Mouse (Mus musculus) CH12.LX (cell line): ENCODE results near the gene Arhgap45. TPM values are rescaled to one million over a fixed set of nuclear protein-coding genes. Genes with fewer than 3 reads are reported as not detected.
A peak's percentile ranks its signal among the peaks of the same experiment; 100 is the strongest.

Source experiments
- DNase-seq: peaks from one replicate; pipeline ENCODE4 v3.0.0-alpha.2; 2013; ENCODE audit errors: extremely low read depth
- H3K27ac ChIP-seq: 2 replicates; pipeline ENCODE4 v1.5.1; 2012; ENCODE audit warnings: low read depth, mild to moderate bottlenecking, control low read depth, moderate library complexity; ENCODE audit not compliant: insufficient read depth
- H3K27me3 ChIP-seq: replicated peaks from 2 replicates; pipeline ENCODE3; 2012; ENCODE audit warnings: inconsistent platforms
- H3K36me3 ChIP-seq, 2 experiments: replicated peaks in 1 of 2; 2 replicates each; pipeline versions ENCODE3 to v1.6.1; 2012; ENCODE audit warnings: inconsistent platforms in 1 of 2, low read length in 1 of 2, mild to moderate bottlenecking in 1 of 2, mixed read lengths in 1 of 2, moderate library complexity in 1 of 2; ENCODE audit not compliant: control insufficient read depth in 1 of 2, insufficient read depth in 1 of 2
- H3K4me1 ChIP-seq, 2 experiments: 2 replicates each; pipeline ENCODE4 v1.6.1; 2012; ENCODE audit warnings: inconsistent platforms in 1 of 2, moderate library complexity in 1 of 2; ENCODE audit not compliant: insufficient read depth in 2 of 2, control insufficient read depth in 1 of 2
- H3K4me2 ChIP-seq: 2 replicates; pipeline ENCODE4 v1.6.1; 2012; ENCODE audit warnings: low read depth, mild to moderate bottlenecking, control low read depth; ENCODE audit not compliant: poor library complexity, insufficient read depth, severe bottlenecking
- H3K4me3 ChIP-seq, 3 experiments: fragments of 150-350 bp in 1 of 3; sonication (generic) in 1 of 3; replicated peaks in 1 of 3; 2 replicates each; pipeline versions ENCODE3 to v1.5.1; 2011 to 2012; ENCODE audit warnings: low read depth in 2 of 3, low read length in 2 of 3, mild to moderate bottlenecking in 2 of 3, moderate library complexity in 2 of 3, control low read depth in 1 of 3, improper control_type of control experiment in 1 of 3, inconsistent platforms in 1 of 3, mixed read lengths in 1 of 3; ENCODE audit not compliant: poor library complexity in 1 of 3
- H3K79me2 ChIP-seq: replicated peaks from 2 replicates; pipeline ENCODE4 v1.6.1; 2012; ENCODE audit warnings: mild to moderate bottlenecking, moderate library complexity; ENCODE audit not compliant: control insufficient read depth, poor library complexity, insufficient read depth, severe bottlenecking; ENCODE audit errors: extremely low read depth
- H3K9ac ChIP-seq: 2 replicates; pipeline ENCODE4 v1.6.1; 2012; ENCODE audit warnings: low read depth, mild to moderate bottlenecking, control low read depth, moderate library complexity; ENCODE audit not compliant: insufficient read depth
- H3K9me3 ChIP-seq: replicated peaks from 2 replicates; pipeline ENCODE3; 2012; ENCODE audit warnings: low read length, inconsistent platforms, mixed read lengths
- CHD2 ChIP-seq: IDR thresholded peaks from 2 replicates; pipeline ENCODE4 v1.6.1; 2011; ENCODE audit warnings: low read length, improper control_type of control experiment
- CTCF ChIP-seq, 2 experiments: IDR thresholded peaks in 1 of 2; conservative IDR thresholded peaks in 1 of 2; 2 replicates each; pipeline ENCODE4 v1.5.1; 2011 to 2012; ENCODE audit warnings: low read depth in 2 of 2, low read length in 2 of 2, improper control_type of control experiment in 1 of 2, inconsistent platforms in 1 of 2, mild to moderate bottlenecking in 1 of 2, moderate library complexity in 1 of 2
- ELF1 ChIP-seq: IDR thresholded peaks from 2 replicates; pipeline ENCODE4 v1.6.1; 2014; ENCODE audit warnings: low read depth, mild to moderate bottlenecking, inconsistent platforms, low read length, improper control_type of control experiment
- EP300 ChIP-seq: IDR thresholded peaks from 2 replicates; pipeline ENCODE4 v1.6.1; 2011; ENCODE audit warnings: low read length, improper control_type of control experiment
- ETS1 ChIP-seq: conservative IDR thresholded peaks from 2 replicates; pipeline ENCODE4 v1.6.1; 2012; ENCODE audit warnings: low read depth, mild to moderate bottlenecking, inconsistent platforms, low read length, improper control_type of control experiment, moderate library complexity
- GABPA ChIP-seq: IDR thresholded peaks from 2 replicates; pipeline ENCODE4 v1.6.1; 2012; ENCODE audit warnings: low read depth, low read length, improper control_type of control experiment, inconsistent platforms; ENCODE audit not compliant: insufficient replicate concordance
- HCFC1 ChIP-seq: IDR thresholded peaks from 2 replicates; pipeline ENCODE4 v1.6.1; 2012; ENCODE audit warnings: low read depth, mild to moderate bottlenecking, inconsistent platforms, low read length, improper control_type of control experiment
- JUN ChIP-seq: IDR thresholded peaks from 2 replicates; pipeline ENCODE4 v1.6.1; 2011; ENCODE audit warnings: low read depth, mild to moderate bottlenecking, low read length, improper control_type of control experiment, moderate library complexity; ENCODE audit not compliant: insufficient read depth
- KAT2A ChIP-seq: IDR thresholded peaks from 2 replicates; pipeline ENCODE4 v1.6.1; 2012; ENCODE audit warnings: low read length, improper control_type of control experiment, inconsistent platforms; ENCODE audit not compliant: insufficient replicate concordance
- MAFK ChIP-seq: IDR thresholded peaks from 2 replicates; pipeline ENCODE4 v1.6.1; 2011; ENCODE audit warnings: low read length, improper control_type of control experiment; ENCODE audit not compliant: insufficient replicate concordance
- MEF2A ChIP-seq: IDR thresholded peaks from 2 replicates; pipeline ENCODE4 v1.6.1; 2014; ENCODE audit warnings: low read depth, mild to moderate bottlenecking, inconsistent platforms, low read length, improper control_type of control experiment, borderline replicate concordance
- MXI1 ChIP-seq: IDR thresholded peaks from 2 replicates; pipeline ENCODE4 v1.6.1; 2011; ENCODE audit warnings: mild to moderate bottlenecking, low read depth, low read length, improper control_type of control experiment
- MYC ChIP-seq: IDR thresholded peaks from 2 replicates; pipeline ENCODE4 v1.6.1; 2011; ENCODE audit warnings: low read depth, mild to moderate bottlenecking, improper control_type of control experiment, low read length
- NELFE ChIP-seq: IDR thresholded peaks from 2 replicates; pipeline ENCODE4 v1.6.1; 2011; ENCODE audit warnings: low read depth, low read length, improper control_type of control experiment
- PAX5 ChIP-seq: IDR thresholded peaks from 2 replicates; pipeline ENCODE4 v1.6.1; 2012; ENCODE audit warnings: low read length, inconsistent platforms, mixed read lengths
- POLR2A ChIP-seq: IDR thresholded peaks from 2 replicates; pipeline ENCODE4 v1.6.1; 2011; ENCODE audit warnings: low read depth, mild to moderate bottlenecking, improper control_type of control experiment, low read length
- POLR2AphosphoS2 ChIP-seq: IDR thresholded peaks from 2 replicates; pipeline ENCODE4 v1.6.1; 2011; ENCODE audit warnings: low read depth, low read length, improper control_type of control experiment
- RAD21 ChIP-seq: IDR thresholded peaks from 2 replicates; pipeline ENCODE4 v1.6.1; 2011; ENCODE audit warnings: low read depth, mild to moderate bottlenecking, low read length, improper control_type of control experiment, moderate library complexity
- RCOR1 ChIP-seq: conservative IDR thresholded peaks from 2 replicates; pipeline ENCODE4 v1.6.1; 2012; ENCODE audit warnings: low read depth, mild to moderate bottlenecking, inconsistent platforms, low read length, improper control_type of control experiment
- TBP ChIP-seq: conservative IDR thresholded peaks from 2 replicates; pipeline ENCODE4 v1.6.1; 2011; ENCODE audit warnings: low read depth, low read length, improper control_type of control experiment
- UBTF ChIP-seq: IDR thresholded peaks from 2 replicates; pipeline ENCODE4 v1.6.1; 2012; ENCODE audit warnings: low read depth, mild to moderate bottlenecking, inconsistent platforms, low read length, improper control_type of control experiment, moderate library complexity
- ZKSCAN1 ChIP-seq: IDR thresholded peaks from 2 replicates; pipeline ENCODE4 v1.6.1; 2012; ENCODE audit warnings: low read depth, inconsistent platforms, low read length, improper control_type of control experiment, borderline replicate concordance
- ZMIZ1 ChIP-seq: IDR thresholded peaks from 2 replicates; pipeline ENCODE4 v1.6.1; 2012; ENCODE audit warnings: low read depth, mild to moderate bottlenecking, inconsistent platforms, low read length, improper control_type of control experiment
- ZNF384 ChIP-seq: IDR thresholded peaks from 2 replicates; pipeline ENCODE4 v1.6.1; 2012; ENCODE audit warnings: low read depth, low read length, improper control_type of control experiment, inconsistent platforms
- dilution Hi-C: fragments of 300-500 bp; cut with MboI; formaldehyde crosslinking; loops from 2 replicates; pipeline ENCODE4 v1.14.3; 2020; ENCODE audit warnings: low sequenced_read_pairs; ENCODE audit not compliant: extremely low pct_unique_long_range_greater_than_20kb, extremely low pct_ligation_motif_present
- in situ Hi-C: fragments of 300-500 bp; cut with MboI; formaldehyde crosslinking; loops from 3 replicates; pipeline ENCODE4 v1.14.3; 2019; ENCODE audit warnings: low sequenced_read_pairs, low pct_ligation_motif_present, low pct_unique_long_range_greater_than_20kb, mixed read lengths
- polyA plus RNA-seq: library from polyadenylated mRNA; unstranded; fragments of >175 nt; gene quantifications from 2 replicates; pipeline ENCODE4 v1.2.1, GENCODE M21; 2012; ENCODE audit warnings: low read depth; ENCODE audit not compliant: insufficient read length
- total RNA-seq, 2 experiments: library from RNA; depleted of rRNA; stranded (reverse); fragments of 300-350 nt in 1 of 2; fragments of >200 nt in 1 of 2; gene quantifications; 2 replicates each; pipeline ENCODE4 v1.2.3; 2012 to 2014

The Arhgap45 gene
- total and polyA plus RNA-seq, 3 experiments = 10.3 to 25.9 (median 20.2) TPM

DNA sequence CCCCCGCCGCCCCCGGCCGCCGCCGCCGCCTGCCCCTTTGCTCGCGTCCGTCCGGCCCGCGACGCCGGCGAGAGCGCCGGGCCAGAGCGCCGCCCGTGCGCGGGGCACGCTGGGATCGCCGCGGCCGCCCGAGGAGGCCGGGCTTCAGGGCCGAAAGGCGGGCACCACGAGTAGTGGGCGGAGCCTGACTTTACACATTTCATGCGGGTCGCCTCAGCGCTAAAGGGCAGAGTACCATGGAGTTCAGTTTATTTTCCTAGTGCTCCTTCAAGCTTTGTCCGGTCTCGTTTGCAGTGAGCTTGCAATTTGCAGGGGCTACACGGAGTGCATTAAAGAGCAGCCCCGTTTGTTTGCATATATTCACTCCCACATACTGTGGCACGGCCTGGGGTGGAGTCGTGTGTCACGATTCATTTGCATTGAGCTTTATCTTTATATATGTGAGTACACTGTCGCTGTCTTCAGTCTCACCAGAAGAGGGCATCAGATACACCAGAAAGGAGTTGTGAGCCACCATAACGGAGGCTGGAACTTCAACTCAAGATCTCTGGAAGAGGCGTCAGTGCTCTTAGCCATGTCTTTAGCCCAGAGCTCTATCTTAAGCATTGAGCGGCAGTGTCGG lies 32.1 kb upstream of the Arhgap45 start, which contains the start of gene Tmem259 (continued):
- TF ChIP-seq JUN = no peak
- peak; percentile 41 for TF ChIP-seq MXI1
- TF ChIP-seq GABPA = no peak
- TF ChIP-seq MAFK = 0 out of 2 replicates have a peak, but pooled peaks have one; percentile 17
- TF ChIP-seq PAX5 = no peak
- TF ChIP-seq UBTF = no peak
- TF ChIP-seq KAT2A = no peak
- TF ChIP-seq, all 38 proteins: peak for 24

- in situ Hi-C loops = loop anchor here (5.0 kb wide), 2 partner anchors 127 to 157 kb away; partner anchors contain the start of gene Cbarp
- H3K79me2 ChIP-seq = peaks cover 35% of the 10 kb centered on the region
- no peaks in the 10 kb centered on the region for H3K9me3 ChIP-seq
- peaks cover 28 to 71% of the 10 kb centered on the region in 2 experiments for H3K4me1 ChIP-seq
- H3K36me3 ChIP-seq = peaks cover 11 to 27% of the 10 kb centered on the region in 2 experiments
- dilution Hi-C loops = no loop called here
- H3K27me3 ChIP-seq = peaks cover 3% of the 10 kb centered on the region
- H3K4me2 ChIP-seq = no peak overlapping the region
- peak overlapping the region; percentile 85 for H3K27ac ChIP-seq
- TF ChIP-seq TBP (no peak), POLR2A (peak; percentile 35; the same call in 1 of the 2 replicates)
- H3K4me3 ChIP-seq = peak overlapping the region; percentile 69 to 97 (median 89)
- H3K9ac ChIP-seq = peak overlapping the region; percentile 55
- peak; percentile 99 for DNase-seq
Observed at GRCm38 (mm10) chr10:79984871-79985270, 31.6 kb upstream of the Arhgap45 start.

- Histone ChIP-seq H3K79me2 (peaks cover 33% of the 10 kb centered on the region), H3K9ac (peak overlapping the region; percentile 68), H3K27ac (peak overlapping the region; percentile 94), H3K27me3 (peaks cover 3% of the 10 kb centered on the region), H3K36me3 (peaks cover 10 to 22% of the 10 kb centered on the region in 2 experiments), H3K4me1 (peaks cover 27 to 66% of the 10 kb centered on the region in 2 experiments), H3K4me2 (peak overlapping the region; percentile 81), H3K9me3 (no peaks in the 10 kb centered on the region), H3K4me3 (peak overlapping the region; percentile 50 to 89 (median 68))
- dilution Hi-C loops (no loop called here), in situ Hi-C loops (loop anchor here (5.0 kb wide), 2 partner anchors 127 to 157 kb away; partner anchors contain the start of gene Cbarp)
- DNase-seq = peak; percentile 74
- TF ChIP-seq GABPA (no peak), HCFC1 (no peak; the same call in 1 of the 2 replicates), ETS1 (no peak; the same call in 1 of the 2 replicates), NELFE (peak; percentile 43; the same call in 1 of the 2 replicates), KAT2A (no peak), ZMIZ1 (0 out of 2 replicates have a peak, but pooled peaks have one; percentile 37), UBTF (no peak), PAX5 (no peak), MYC (no peak), CTCF (conservative IDR thresholded peaks at IDR 0.05 in 1 of 2, IDR thresholded peaks at IDR 0.05 in 1 of 2; ENCODE audit: low read depth in 2 of 2, low read length in 2 of 2) (no peak), MEF2A (peak; percentile 48; the same call in 1 of the 2 replicates), POLR2A (no peak; the same call in 1 of the 2 replicates), ZKSCAN1 (no peak), POLR2AphosphoS2 (no peak), EP300 (no peak; the same call in 1 of the 2 replicates), CHD2 (no peak), RCOR1 (no peak), RAD21 (no peak), ZNF384 (peak; percentile 89), MAFK (peak; percentile 93), ELF1 (peak; percentile 71), TBP (peak; percentile 99)
Observed at GRCm38 (mm10) chr10:79985334-79986231, 30.9 kb upstream of the Arhgap45 start.
